Mouse (Mus musculus): ENCODE data around the gene Hexim1.

- no peak for TF ChIP-seq MAX (IDR thresholded peaks at IDR 0.05)
- peak; percentile 97 for TF ChIP-seq CTCF (IDR thresholded peaks at IDR 0.05; ENCODE audit: control insufficient read depth, insufficient read depth, insufficient read length)
- no peak for TF ChIP-seq USF1 (IDR thresholded peaks at IDR 0.05; ENCODE audit: low read depth)
- TF ChIP-seq MYOG (IDR thresholded peaks at IDR 0.05; ENCODE audit: control insufficient read depth, extremely low read depth, insufficient read length): no peak
Observed at GRCm38 (mm10) chr11:103158621-103159478, 42.8 kb downstream of the Hexim1 start.

Measured in C2C12 (cell line).